Mouse (Mus musculus) midbrain, embryonic 14.5 days (tissue): ENCODE results near the gene Ttc3. TPM values are rescaled to one million over a fixed set of nuclear protein-coding genes. Genes with fewer than 3 reads are reported as not detected.

ENCODE experiments used
- ATAC-seq: fragments of 200-750 bp; cut with Nextera tagmentation; 2 replicates; pipeline ENCODE4 v1.8.0; 2017; ENCODE audit warnings: moderate number of reproducible peaks, moderate library complexity; ENCODE audit not compliant: low FRiP score, low TSS enrichment
- DNase-seq: peaks from one replicate; pipeline ENCODE4 v3.0.0-alpha.2; 2015
- H3K27ac ChIP-seq: fragments of 300-500 bp; sonication (generic); replicated peaks from 2 replicates; pipeline ENCODE4 v1.5.1; 2014; ENCODE audit warnings: mild to moderate bottlenecking, low read depth, low read length, moderate library complexity
- H3K27me3 ChIP-seq: fragments of 300-500 bp; sonication (generic); 2 replicates; pipeline ENCODE4 v1.6.1; 2014; ENCODE audit warnings: low read length, control low read depth, mixed read lengths; ENCODE audit not compliant: control insufficient read depth, insufficient read depth
- H3K36me3 ChIP-seq: fragments of 300-500 bp; sonication (generic); 2 replicates; pipeline ENCODE4 v1.6.1; 2014; ENCODE audit warnings: low read length, control low read depth; ENCODE audit not compliant: control insufficient read depth, insufficient read depth
- H3K4me1 ChIP-seq: fragments of 300-500 bp; sonication (generic); 2 replicates; pipeline ENCODE4 v1.6.1; 2014; ENCODE audit warnings: mild to moderate bottlenecking, antibody characterized with exemption, low read length, control low read depth; ENCODE audit not compliant: control insufficient read depth, insufficient read depth
- H3K4me2 ChIP-seq: fragments of 300-500 bp; sonication (generic); 2 replicates; pipeline ENCODE4 v1.6.1; 2014; ENCODE audit warnings: mild to moderate bottlenecking, low read length, moderate library complexity
- H3K4me3 ChIP-seq: fragments of 300-500 bp; sonication (generic); replicated peaks from 2 replicates; pipeline ENCODE4 v1.5.1; 2014; ENCODE audit warnings: low read depth, low read length
- H3K9ac ChIP-seq: fragments of 300-500 bp; sonication (generic); replicated peaks from 2 replicates; pipeline ENCODE4 v1.6.1; 2014; ENCODE audit warnings: mild to moderate bottlenecking, low read length, moderate library complexity
- H3K9me3 ChIP-seq: fragments of 300-500 bp; sonication (generic); 2 replicates; pipeline ENCODE4 v1.6.1; 2016; ENCODE audit warnings: low read length, control low read depth, mixed read lengths; ENCODE audit not compliant: control insufficient read depth
- WGBS: fragments of 180-500 bp; shearing (Covaris S2); extraction: QIAGEN DNeasy Blood & Tissue Kit; methylation state at CpG from one replicate; pipeline ENCODE4 v1.1.7; 2014; 5-methylcytosine and 5-hydroxymethylcytosine counted together
- polyA plus RNA-seq: library from polyadenylated mRNA; unstranded; fragments of >200 nt; fragmentation: Nextera tagmentation; extraction: Ambion mirVana; gene quantifications from 2 replicates; pipeline ENCODE4 v1.2.1, GENCODE M21; 2014

Gene Ttc3
- polyA plus RNA-seq, 1 experiment from 2014 or later = 1,144 TPM

DNA sequence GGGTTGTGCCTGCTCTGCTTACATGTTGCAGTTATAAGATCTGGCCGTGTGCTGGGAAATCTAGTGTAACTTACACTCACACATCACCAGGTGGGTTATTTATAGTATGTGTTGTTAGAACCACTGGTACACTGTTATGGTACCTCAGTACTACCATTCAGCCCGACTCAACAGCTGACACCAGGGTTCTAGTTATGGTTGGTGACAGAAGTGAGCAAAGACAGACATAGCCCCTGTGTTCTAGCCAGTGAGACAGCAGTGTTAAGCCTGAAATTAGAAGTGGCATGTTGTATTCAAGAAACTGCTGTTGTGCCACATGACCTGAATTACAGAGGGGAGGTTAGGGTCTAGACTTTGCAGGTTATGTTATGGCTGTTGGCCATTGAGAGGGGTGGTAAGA lies 28.7 kb downstream of the Ttc3 start:
- ATAC-seq (no peak), DNase-seq (no peak)
- 93% methylated on average over 2 of the region's 2 CpGs for WGBS

DNA sequence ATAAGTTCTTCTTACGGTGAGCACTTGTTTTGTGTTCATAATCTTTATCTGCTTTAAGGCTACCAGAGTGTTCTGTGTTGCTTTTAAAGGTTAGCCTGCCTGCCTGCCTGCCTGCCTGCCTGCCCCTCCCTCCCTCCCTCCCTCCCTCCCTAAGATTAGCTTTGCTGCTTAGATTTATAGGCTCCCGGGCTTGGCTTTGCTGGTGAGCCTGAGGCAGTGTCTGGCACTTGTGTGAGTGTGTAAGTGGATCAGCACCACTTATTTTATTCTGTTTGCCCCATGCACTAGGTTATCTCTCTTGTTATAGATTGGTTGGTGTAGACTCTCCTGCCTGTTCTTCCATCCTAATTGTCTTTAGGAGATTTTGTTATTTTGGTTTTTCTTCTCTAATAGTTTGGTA lies 31.2 kb downstream of the Ttc3 start:
- Histone ChIP-seq H3K27ac (no peak overlapping the region), H3K4me3 (no peak overlapping the region), H3K4me1 (no peaks in the 10 kb centered on the region), H3K36me3 (peaks cover 22% of the 10 kb centered on the region), H3K9me3 (no peaks in the 10 kb centered on the region), H3K4me2 (no peak overlapping the region), H3K9ac (no peak overlapping the region), H3K27me3 (no peaks in the 10 kb centered on the region)
- 36% methylated on average over 2 of the region's 2 CpGs for WGBS
- ATAC-seq (no peak), DNase-seq (no peak)

More for the DNA sequence above, 28.7 kb downstream of the Ttc3 start:
- Histone ChIP-seq H3K4me1 (no peaks in the 10 kb centered on the region), H3K4me3 (no peak overlapping the region), H3K4me2 (no peak overlapping the region), H3K36me3 (peaks cover 26% of the 10 kb centered on the region), H3K27me3 (no peaks in the 10 kb centered on the region), H3K9ac (no peak overlapping the region), H3K27ac (no peak overlapping the region), H3K9me3 (no peaks in the 10 kb centered on the region)

DNA sequence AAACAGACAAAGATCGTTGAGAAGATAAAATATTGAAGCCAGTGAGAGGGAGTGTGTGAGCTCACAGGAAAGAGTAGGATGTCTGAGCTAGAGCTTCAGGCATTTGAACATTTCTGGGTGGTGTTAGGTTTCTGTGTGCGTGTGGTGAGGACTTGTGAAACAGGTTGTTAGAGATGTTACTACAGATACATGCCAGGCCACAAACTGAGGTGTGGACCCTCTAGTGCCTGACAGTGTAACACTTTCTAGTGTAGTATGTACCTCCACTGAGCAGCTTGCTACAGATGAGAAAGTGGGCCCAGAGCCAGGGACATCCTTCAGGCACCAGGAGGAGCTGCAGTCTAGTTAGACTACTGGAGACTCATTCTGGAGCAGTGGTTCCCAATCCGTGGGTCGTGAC lies 31.8 kb downstream of the Ttc3 start:
- H3K9ac ChIP-seq = no peak overlapping the region
- no peak overlapping the region for H3K4me3 ChIP-seq
- WGBS = 91% methylated on average over 4 of the region's 4 CpGs
- DNase-seq (no peak), ATAC-seq (no peak)
- H3K27me3 ChIP-seq = no peaks in the 10 kb centered on the region
- no peak overlapping the region for H3K4me2 ChIP-seq
- no peak overlapping the region for H3K27ac ChIP-seq
- peaks cover 27% of the 10 kb centered on the region for H3K36me3 ChIP-seq
- H3K4me1 ChIP-seq = no peaks in the 10 kb centered on the region
- H3K9me3 ChIP-seq = no peaks in the 10 kb centered on the region

GRCm38 (mm10) chr16:94411287-94411686 lies 40.9 kb downstream of the Ttc3 start:
- DNase-seq (no peak), ATAC-seq (no peak)
- Histone ChIP-seq H3K4me2 (no peak overlapping the region), H3K4me1 (no peaks in the 10 kb centered on the region), H3K36me3 (peaks cover 80% of the 10 kb centered on the region), H3K27me3 (no peaks in the 10 kb centered on the region), H3K9me3 (no peaks in the 10 kb centered on the region), H3K4me3 (no peak overlapping the region), H3K27ac (no peak overlapping the region), H3K9ac (no peak overlapping the region)
- WGBS = 91% methylated on average over 3 of the region's 3 CpGs

DNA sequence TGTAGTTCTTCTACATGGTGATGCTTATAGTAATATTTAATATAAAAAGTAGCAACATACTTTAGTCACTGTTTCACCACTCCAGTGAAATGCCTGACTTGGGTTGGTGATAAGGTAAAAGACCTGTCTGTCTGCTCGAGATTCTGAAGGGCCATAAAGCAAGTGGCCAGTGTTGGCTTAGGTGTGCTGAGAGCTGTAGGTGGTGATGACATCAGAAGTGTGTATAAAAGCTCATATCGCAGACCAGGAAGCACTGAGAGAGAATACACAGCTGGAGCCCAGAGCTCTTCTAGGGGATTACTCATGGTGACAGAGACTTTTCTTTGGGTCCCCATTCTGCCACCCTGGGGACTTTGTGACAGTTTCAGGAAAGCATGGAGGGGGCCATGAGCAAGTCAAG lies 41.8 kb downstream of the Ttc3 start:
- DNase-seq (no peak), ATAC-seq (no peak)
- Histone ChIP-seq H3K9ac (no peak overlapping the region), H3K4me3 (no peak overlapping the region), H3K36me3 (peaks cover 78% of the 10 kb centered on the region), H3K27me3 (no peaks in the 10 kb centered on the region), H3K4me2 (no peak overlapping the region), H3K27ac (no peak overlapping the region), H3K4me1 (no peaks in the 10 kb centered on the region), H3K9me3 (no peaks in the 10 kb centered on the region)
- 90% methylated on average over 2 of the region's 2 CpGs for WGBS

DNA sequence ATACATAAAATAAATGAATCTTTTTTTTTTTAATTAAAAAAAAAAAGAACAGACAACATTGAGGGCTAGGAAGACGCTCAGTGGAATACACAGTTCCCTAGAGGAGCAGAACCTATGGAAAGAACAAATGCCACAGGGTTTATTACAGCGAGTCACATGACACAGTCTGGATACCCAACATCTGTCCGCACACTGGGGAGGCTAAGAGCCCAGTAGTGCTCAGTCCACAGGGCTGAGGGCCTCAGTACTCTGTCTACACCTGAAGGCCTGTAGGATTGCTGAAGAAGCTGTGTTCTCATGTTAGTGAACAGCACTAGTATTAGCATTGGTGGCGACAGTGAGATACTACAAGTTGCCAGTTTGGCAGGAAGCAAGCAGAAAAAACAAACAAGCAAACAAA lies 42.3 kb downstream of the Ttc3 start:
- Histone ChIP-seq H3K4me3 (no peak overlapping the region), H3K4me2 (no peak overlapping the region), H3K4me1 (no peaks in the 10 kb centered on the region), H3K9me3 (no peaks in the 10 kb centered on the region), H3K27me3 (no peaks in the 10 kb centered on the region), H3K27ac (no peak overlapping the region), H3K36me3 (peaks cover 77% of the 10 kb centered on the region), H3K9ac (no peak overlapping the region)
- ATAC-seq (no peak), DNase-seq (no peak)
- 89% methylated on average over 4 of the region's 4 CpGs for WGBS

DNA sequence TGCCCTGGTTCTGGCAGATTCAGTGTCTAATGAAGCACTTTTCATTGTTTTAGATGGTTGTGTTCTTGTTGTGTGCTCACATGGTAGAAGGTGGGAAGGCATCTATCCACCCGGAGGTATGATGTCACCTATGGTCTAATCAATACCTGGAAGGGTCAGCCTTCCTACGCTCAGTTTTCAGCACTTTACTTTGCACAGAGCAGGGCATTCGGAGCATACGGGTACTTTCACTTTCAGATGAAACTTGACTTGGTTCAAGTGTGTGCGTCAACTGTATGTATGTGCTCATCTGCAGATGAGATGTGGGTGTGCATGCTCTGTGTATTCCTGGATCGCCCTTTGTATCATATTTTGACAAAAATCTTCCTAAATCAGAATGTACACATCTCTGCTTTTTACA lies 43.7 kb downstream of the Ttc3 start:
- Histone ChIP-seq H3K9ac (no peak overlapping the region), H3K9me3 (no peaks in the 10 kb centered on the region), H3K4me3 (no peak overlapping the region), H3K27me3 (no peaks in the 10 kb centered on the region), H3K27ac (no peak overlapping the region), H3K4me1 (no peaks in the 10 kb centered on the region), H3K4me2 (no peak overlapping the region), H3K36me3 (peaks cover 81% of the 10 kb centered on the region)
- DNase-seq = no peak
- WGBS = 97% methylated on average over 6 of the region's 6 CpGs
- ATAC-seq = no peak

DNA sequence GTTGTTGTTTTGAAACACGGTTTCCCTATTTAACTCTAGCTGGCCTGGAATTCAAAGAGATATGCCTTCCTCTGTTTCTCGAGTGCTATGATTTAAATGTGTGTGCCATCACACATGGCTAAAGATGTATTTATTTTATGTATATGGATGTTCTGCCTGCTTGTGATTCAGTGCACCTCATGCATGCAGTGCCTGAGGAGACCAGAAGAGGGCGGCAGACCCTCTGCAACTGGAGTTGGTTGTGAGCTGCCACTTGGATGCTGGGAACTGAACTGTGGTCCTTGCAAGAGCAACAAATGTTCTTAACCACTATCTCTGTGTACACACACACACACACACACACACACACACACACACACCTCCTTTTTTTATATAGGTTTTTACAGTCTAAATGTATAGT lies 50.1 kb downstream of the Ttc3 start:
- Histone ChIP-seq H3K27me3 (no peaks in the 10 kb centered on the region), H3K9me3 (no peaks in the 10 kb centered on the region), H3K4me3 (no peak overlapping the region), H3K9ac (no peak overlapping the region), H3K36me3 (peaks cover 91% of the 10 kb centered on the region), H3K27ac (no peak overlapping the region), H3K4me1 (no peaks in the 10 kb centered on the region), H3K4me2 (no peak overlapping the region)
- ATAC-seq (no peak; the same call in 1 of the 2 replicates), DNase-seq (no peak)
- WGBS = 94% methylated on average over 3 of the region's 3 CpGs

GRCm38 (mm10) chr16:94428948-94429347 lies 58.5 kb downstream of the Ttc3 start:
- Histone ChIP-seq H3K9ac (no peak overlapping the region), H3K4me3 (no peak overlapping the region), H3K4me1 (no peaks in the 10 kb centered on the region), H3K36me3 (peaks cover 83% of the 10 kb centered on the region), H3K9me3 (no peaks in the 10 kb centered on the region), H3K27ac (no peak overlapping the region), H3K27me3 (no peaks in the 10 kb centered on the region), H3K4me2 (no peak overlapping the region)
- 99% methylated on average over 4 of the region's 4 CpGs for WGBS
- ATAC-seq (no peak), DNase-seq (no peak)
